Mouse (Mus musculus): Measurements from ENCODE around the gene Svep1.

DNA sequence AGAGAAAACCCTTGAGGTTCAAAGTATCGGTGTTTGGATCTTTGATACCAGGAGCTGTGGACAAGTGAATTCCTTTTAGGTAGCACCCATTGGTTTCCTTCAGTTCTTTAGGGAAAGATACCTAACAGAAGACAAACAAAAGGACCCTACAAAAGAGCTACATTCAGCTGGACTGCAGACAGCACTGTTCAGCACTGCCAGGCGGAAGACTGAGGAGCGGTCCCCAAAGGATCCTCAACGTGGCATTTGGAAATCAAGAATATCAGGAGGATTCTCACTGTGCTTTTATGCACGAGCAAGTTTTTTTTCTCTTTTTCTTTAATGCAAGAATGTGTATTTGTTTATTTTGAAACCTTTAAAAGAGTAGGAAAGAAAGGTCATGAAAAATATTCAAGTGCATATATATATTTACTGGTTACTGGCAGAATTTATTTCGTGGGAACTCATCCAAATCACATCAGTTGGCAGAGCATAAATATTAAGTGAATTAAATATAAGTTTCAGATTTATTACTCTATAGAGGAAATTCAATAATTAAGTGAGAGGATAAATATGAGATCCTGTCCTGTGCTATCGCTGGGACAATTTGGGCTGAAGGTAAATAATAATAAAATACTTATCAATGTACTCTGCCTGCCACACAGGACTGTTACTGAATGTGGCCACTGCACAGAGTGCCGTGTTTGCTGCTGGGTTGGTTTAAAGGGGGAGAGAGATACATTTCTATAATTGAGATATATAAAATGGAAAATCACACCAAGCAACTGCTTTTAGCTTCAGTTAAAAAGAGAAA lies 66.7 kb downstream of the Svep1 start:
- TF ChIP-seq CTCF (IDR thresholded peaks at IDR 0.05; ENCODE audit: borderline replicate concordance, insufficient read depth, low read length): no peak
- no peak for TF ChIP-seq POLR2A (IDR thresholded peaks at IDR 0.05; ENCODE audit: low read depth, low read length)
